Mouse (Mus musculus) midbrain, embryonic 10.5 days (tissue): ENCODE results near the gene Nmrk1. TPM values are rescaled to one million over a fixed set of nuclear protein-coding genes. Genes with fewer than 3 reads are reported as not detected.

ENCODE experiments used
- DNase-seq: peaks from one replicate; pipeline ENCODE4 v3.0.0-alpha.2; 2017; ENCODE audit warnings: low spot score
- H3K27ac ChIP-seq: fragments of 300-500 bp; sonication (generic); replicated peaks from 2 replicates; pipeline ENCODE4 v1.5.1; 2016; ENCODE audit warnings: mild to moderate bottlenecking
- H3K27me3 ChIP-seq: fragments of 300-500 bp; sonication (generic); 2 replicates; pipeline ENCODE4 v1.6.1; 2016; ENCODE audit warnings: low read depth, mild to moderate bottlenecking; ENCODE audit not compliant: poor library complexity, severe bottlenecking
- H3K36me3 ChIP-seq: fragments of 300-500 bp; sonication (generic); 2 replicates; pipeline ENCODE4 v1.6.1; 2016; ENCODE audit warnings: mild to moderate bottlenecking, moderate library complexity
- H3K4me1 ChIP-seq: fragments of 300-500 bp; sonication (generic); 2 replicates; pipeline ENCODE4 v1.6.1; 2016
- H3K4me3 ChIP-seq: fragments of 300-500 bp; sonication (generic); 2 replicates; pipeline ENCODE4 v1.5.1; 2016; ENCODE audit warnings: mild to moderate bottlenecking, moderate library complexity
- H3K9me3 ChIP-seq: fragments of 300-500 bp; sonication (generic); replicated peaks from 2 replicates; pipeline ENCODE4 v1.6.1; 2016; ENCODE audit warnings: mild to moderate bottlenecking
- WGBS: fragments of 180-500 bp; shearing (Covaris S2); methylation state at CpG from one replicate; pipeline ENCODE4 v1.1.7; 2016; 5-methylcytosine and 5-hydroxymethylcytosine counted together
- polyA plus RNA-seq: library from polyadenylated mRNA; unstranded; fragments of >200 nt; fragmentation: Nextera tagmentation; extraction: Ambion mirVana; gene quantifications from 2 replicates; pipeline ENCODE4 v1.2.1, GENCODE M21; 2016

Nmrk1 gene
- polyA plus RNA-seq, 1 experiment from 2014 or later = 7.2 TPM

GRCm38 (mm10) chr19:18596876-18597275 is 34.9 kb upstream of the Nmrk1 start:
- no peaks in the 10 kb centered on the region for H3K9me3 ChIP-seq
- H3K36me3 ChIP-seq = no peaks in the 10 kb centered on the region
- H3K4me3 ChIP-seq = no peak overlapping the region
- DNase-seq = no peak
- H3K4me1 ChIP-seq = peaks cover 9% of the 10 kb centered on the region; the same call in 1 of the 2 replicates
- H3K27ac ChIP-seq = no peak overlapping the region
- 91% methylated on average over 5 of the region's 5 CpGs for WGBS
- H3K27me3 ChIP-seq = no peaks in the 10 kb centered on the region

DNA sequence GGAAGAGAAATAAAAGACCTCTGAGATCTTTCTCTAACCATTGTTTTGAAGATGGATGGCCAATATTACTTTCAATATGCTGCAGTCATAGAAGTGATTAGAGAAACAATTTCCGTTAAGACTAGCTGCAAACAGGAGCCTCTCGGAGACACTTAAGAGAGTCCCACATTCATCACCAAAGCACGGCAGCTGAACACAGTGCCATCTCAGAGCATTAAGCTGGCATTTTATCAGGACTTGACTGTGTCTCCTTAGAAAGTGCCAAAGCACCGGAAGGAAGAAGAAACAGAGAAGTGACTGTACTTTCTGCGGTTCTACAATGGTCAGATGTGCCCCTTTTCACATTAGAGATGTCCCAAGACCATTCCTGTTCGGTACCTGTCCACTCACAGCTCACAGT is 34.0 kb upstream of the Nmrk1 start:
- WGBS = 89% methylated on average over 6 of the region's 6 CpGs
- no peak for DNase-seq
- no peaks in the 10 kb centered on the region for H3K9me3 ChIP-seq
- H3K4me1 ChIP-seq = peaks cover 6% of the 10 kb centered on the region; the same call in 1 of the 2 replicates
- H3K27me3 ChIP-seq = no peaks in the 10 kb centered on the region
- no peaks in the 10 kb centered on the region for H3K36me3 ChIP-seq
- H3K27ac ChIP-seq = no peak overlapping the region
- H3K4me3 ChIP-seq = no peak overlapping the region

GRCm38 (mm10) chr19:18598265-18598926 is 33.4 kb upstream of the Nmrk1 start:
- Histone ChIP-seq H3K9me3 (no peaks in the 10 kb centered on the region), H3K4me1 (peaks cover 2% of the 10 kb centered on the region), H3K27me3 (no peaks in the 10 kb centered on the region), H3K4me3 (no peak overlapping the region), H3K27ac (no peak overlapping the region), H3K36me3 (no peaks in the 10 kb centered on the region)
- no peak for DNase-seq
- WGBS = 88% methylated on average over 3 of the region's 3 CpGs

DNA sequence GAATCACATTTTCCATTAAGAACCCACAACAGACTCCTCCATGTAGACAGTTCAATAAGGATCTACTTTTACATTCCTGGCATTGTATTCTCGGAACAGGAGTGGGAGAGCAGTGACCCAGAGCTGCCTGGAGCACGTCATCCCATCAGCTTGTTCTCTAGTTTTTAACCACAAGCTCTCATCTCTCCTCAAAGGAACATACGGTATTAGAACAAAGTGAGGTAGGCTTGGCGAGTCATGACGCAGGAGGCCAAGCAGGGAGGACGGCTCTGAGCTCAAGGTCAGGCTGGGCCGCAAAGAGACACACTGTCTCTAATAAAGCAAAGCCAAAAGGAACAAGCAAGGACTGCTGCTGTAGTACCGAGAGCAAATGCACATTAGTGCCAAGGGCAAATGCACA is 32.7 kb upstream of the Nmrk1 start:
- no peak overlapping the region for H3K27ac ChIP-seq
- H3K4me3 ChIP-seq = no peak overlapping the region
- H3K36me3 ChIP-seq = no peaks in the 10 kb centered on the region
- WGBS = 83% methylated on average over 8 of the region's 8 CpGs
- no peaks in the 10 kb centered on the region for H3K9me3 ChIP-seq
- no peaks in the 10 kb centered on the region for H3K27me3 ChIP-seq
- peaks cover 2% of the 10 kb centered on the region for H3K4me1 ChIP-seq
- DNase-seq = no peak

DNA sequence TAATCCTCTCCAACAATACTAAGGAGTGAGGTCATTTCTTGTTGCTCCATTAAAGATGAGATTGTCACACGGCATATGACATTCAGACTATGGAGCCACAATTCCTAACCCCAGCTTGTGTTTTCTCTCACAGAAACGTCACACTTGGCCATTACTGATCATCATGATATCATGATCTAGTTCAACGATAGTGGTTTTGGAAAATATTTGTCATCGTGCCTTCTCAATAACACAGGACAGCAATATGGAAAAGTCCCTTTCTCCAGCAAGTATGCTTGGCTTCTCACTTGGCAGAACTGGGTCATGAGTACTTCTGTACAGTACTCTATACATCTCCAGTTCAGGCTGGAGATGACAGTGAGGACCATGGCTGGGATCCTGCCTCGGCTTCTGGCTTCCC is 32.1 kb upstream of the Nmrk1 start:
- Histone ChIP-seq H3K9me3 (no peaks in the 10 kb centered on the region), H3K4me3 (no peak overlapping the region), H3K4me1 (peaks cover 2% of the 10 kb centered on the region), H3K36me3 (no peaks in the 10 kb centered on the region), H3K27ac (no peak overlapping the region), H3K27me3 (no peaks in the 10 kb centered on the region)
- 93% methylated on average over 5 of the region's 5 CpGs for WGBS
- DNase-seq = no peak

DNA sequence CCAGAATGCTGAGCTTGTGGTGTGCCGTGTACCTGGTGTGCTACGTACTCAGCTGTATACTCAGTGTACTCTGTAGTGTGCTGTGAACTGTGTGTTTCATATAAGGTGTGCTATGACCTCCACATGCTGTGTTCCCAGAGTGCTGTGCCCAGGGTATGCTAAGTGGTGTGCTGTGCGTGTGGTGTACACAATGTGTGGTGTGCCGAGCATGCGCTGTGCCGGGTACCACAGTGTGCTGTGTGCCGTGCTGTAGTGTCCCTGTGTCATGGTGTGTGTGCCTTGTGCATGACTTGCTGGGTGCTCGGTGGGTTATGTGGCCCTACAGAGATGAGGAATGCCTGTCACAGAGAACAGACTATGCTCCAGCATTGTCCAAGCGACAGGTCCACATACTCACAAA is 31.1 kb upstream of the Nmrk1 start:
- H3K27ac ChIP-seq = no peak overlapping the region
- no peak for DNase-seq
- H3K27me3 ChIP-seq = no peaks in the 10 kb centered on the region
- 94% methylated on average over 9 of the region's 9 CpGs for WGBS
- no peak overlapping the region for H3K4me3 ChIP-seq
- H3K4me1 ChIP-seq = no peaks in the 10 kb centered on the region; the same call in 1 of the 2 replicates
- no peaks in the 10 kb centered on the region for H3K36me3 ChIP-seq
- no peaks in the 10 kb centered on the region for H3K9me3 ChIP-seq

DNA sequence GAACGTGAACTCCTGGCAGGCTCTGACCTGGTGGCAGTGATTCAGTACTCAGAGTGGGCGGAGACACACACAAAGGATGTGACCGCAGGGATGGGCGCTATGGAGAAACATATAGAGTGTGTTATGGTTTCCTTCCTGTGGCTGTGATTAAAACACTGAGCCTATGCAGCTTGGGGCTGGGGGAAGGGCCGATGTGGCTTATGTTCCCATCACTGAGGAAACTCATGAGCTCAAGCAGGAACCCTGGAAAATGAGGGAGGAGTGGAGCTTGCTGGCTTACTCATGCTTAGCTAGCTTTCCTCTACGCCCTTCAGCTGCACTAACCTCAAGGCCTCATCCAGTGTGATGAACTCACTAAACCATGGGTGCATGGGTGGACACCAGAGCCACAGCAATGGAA is 28.7 kb upstream of the Nmrk1 start:
- no peak for DNase-seq
- H3K36me3 ChIP-seq = no peaks in the 10 kb centered on the region
- no peak overlapping the region for H3K27ac ChIP-seq
- no peaks in the 10 kb centered on the region for H3K9me3 ChIP-seq
- WGBS = 88% methylated on average over 6 of the region's 6 CpGs
- H3K4me1 ChIP-seq = peaks cover 6% of the 10 kb centered on the region
- H3K4me3 ChIP-seq = no peak overlapping the region
- H3K27me3 ChIP-seq = no peaks in the 10 kb centered on the region

GRCm38 (mm10) chr19:18607907-18608306 is 23.8 kb upstream of the Nmrk1 start:
- Histone ChIP-seq H3K4me3 (no peak overlapping the region), H3K36me3 (no peaks in the 10 kb centered on the region), H3K27me3 (no peaks in the 10 kb centered on the region), H3K4me1 (peaks cover 15% of the 10 kb centered on the region), H3K27ac (no peak overlapping the region), H3K9me3 (no peaks in the 10 kb centered on the region)
- DNase-seq = no peak
- WGBS = 48% methylated on average over 7 of the region's 7 CpGs

DNA sequence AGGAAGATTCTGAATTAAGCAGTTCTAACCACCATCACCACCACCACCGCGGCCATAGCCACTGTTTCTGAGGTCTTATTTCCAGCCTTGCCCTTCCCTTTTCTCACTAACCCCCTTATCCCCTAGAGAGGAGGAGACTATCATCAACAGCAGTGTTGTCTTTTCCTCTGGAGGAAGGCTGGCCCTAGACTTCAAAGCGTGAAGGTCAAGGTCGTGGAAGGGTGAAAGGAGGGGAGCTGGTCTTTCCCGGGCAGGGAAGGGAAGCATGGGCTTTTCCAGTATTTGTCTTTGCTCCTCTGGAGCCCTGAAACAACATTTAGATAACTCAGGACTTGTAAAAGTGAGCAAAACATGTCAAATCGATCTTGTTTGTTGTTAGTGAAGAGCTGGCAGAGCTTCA is 22.8 kb upstream of the Nmrk1 start:
- WGBS = 76% methylated on average over 6 of the region's 6 CpGs
- Histone ChIP-seq H3K27ac (no peak overlapping the region), H3K9me3 (no peaks in the 10 kb centered on the region), H3K27me3 (no peaks in the 10 kb centered on the region), H3K36me3 (no peaks in the 10 kb centered on the region), H3K4me1 (peaks cover 21% of the 10 kb centered on the region), H3K4me3 (no peak overlapping the region)
- DNase-seq = no peak

GRCm38 (mm10) chr19:18614337-18614736 is 17.4 kb upstream of the Nmrk1 start:
- no peak overlapping the region for H3K4me3 ChIP-seq
- peaks cover 12% of the 10 kb centered on the region for H3K4me1 ChIP-seq
- H3K9me3 ChIP-seq = no peaks in the 10 kb centered on the region
- no peaks in the 10 kb centered on the region for H3K27me3 ChIP-seq
- WGBS = 85% methylated on average over 7 of the region's 7 CpGs
- no peak overlapping the region for H3K27ac ChIP-seq
- H3K36me3 ChIP-seq = no peaks in the 10 kb centered on the region
- DNase-seq = no peak

DNA sequence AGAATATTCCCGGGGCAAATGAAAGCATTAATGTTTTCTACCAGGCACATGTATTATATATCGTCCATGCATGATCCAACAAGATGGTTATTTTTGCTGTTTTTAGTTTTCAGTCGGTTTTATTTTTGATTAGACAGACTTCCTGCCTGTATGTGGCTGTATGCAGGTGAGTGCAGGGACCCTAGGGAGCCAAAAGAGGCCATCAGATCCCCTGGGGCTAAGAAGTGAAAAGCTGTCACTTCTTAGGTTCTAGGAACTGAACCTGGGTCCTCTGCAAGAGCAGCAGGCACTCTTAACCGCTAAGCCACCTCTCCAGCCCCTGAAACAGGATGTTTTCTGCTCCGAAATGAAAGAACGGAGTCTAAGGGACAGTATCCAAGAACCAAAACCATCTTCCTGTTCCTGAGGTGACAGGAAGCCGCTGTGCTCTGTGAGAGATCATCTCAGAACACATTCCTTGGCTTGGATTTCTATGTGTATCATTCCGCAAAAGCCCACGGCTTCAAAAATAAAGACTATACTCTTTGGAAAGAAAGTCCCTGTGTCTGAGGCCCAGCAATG is 16.0 kb upstream of the Nmrk1 start:
- 78% methylated on average over 9 of the region's 9 CpGs for WGBS
- Histone ChIP-seq H3K27me3 (no peaks in the 10 kb centered on the region), H3K4me1 (peaks cover 12% of the 10 kb centered on the region), H3K36me3 (no peaks in the 10 kb centered on the region), H3K4me3 (no peak overlapping the region), H3K9me3 (no peaks in the 10 kb centered on the region), H3K27ac (no peak overlapping the region)
- DNase-seq = no peak

DNA sequence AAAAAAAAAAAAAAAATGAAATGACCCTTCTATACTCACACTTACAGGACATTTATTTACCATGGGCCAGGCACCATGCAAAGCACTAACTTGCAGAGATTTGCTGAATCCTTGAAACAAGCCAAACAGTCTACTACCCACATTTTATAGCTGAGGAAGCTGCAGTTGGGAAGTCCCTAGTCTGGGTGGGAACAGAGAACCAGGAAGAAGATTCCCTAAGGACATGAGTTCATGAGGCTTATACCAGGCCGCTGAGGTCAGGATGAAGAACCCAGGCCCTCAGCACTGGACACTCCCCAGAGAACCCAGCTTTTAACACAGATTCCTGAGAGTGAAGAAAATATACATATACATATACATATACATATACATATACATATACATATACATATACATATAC is 14.2 kb upstream of the Nmrk1 start:
- 96% methylated on average over 1 of the region's 1 CpGs for WGBS
- no peak for DNase-seq

DNA sequence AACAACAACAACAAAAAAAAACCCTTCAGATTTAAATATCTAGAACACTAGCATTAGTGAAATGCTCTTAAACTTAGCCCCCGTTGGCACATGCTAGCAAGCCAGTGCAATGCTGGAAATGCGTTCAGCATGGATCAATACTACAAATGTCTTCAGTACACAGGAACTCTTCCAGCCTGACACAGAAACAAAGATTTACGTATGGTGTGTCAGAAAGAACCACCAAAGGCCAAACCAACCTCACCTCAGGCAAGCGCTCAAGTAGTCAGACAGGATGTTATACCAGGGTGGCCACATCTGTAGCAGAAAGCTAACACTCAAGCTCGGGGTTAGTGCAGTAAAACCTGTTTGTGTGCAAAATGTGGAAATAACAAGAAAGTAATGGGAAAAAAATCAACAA is 12.7 kb upstream of the Nmrk1 start:
- Histone ChIP-seq H3K36me3 (no peaks in the 10 kb centered on the region), H3K9me3 (no peaks in the 10 kb centered on the region), H3K27me3 (no peaks in the 10 kb centered on the region), H3K27ac (no peak overlapping the region), H3K4me3 (no peak overlapping the region), H3K4me1 (peaks cover 6% of the 10 kb centered on the region; the same call in 1 of the 2 replicates)
- WGBS = 81% methylated on average over 5 of the region's 5 CpGs
- no peak for DNase-seq

More for the DNA sequence above, 14.2 kb upstream of the Nmrk1 start:
- H3K9me3 ChIP-seq = no peaks in the 10 kb centered on the region
- H3K27me3 ChIP-seq = no peaks in the 10 kb centered on the region
- H3K4me1 ChIP-seq = peaks cover 12% of the 10 kb centered on the region
- H3K36me3 ChIP-seq = no peaks in the 10 kb centered on the region
- H3K4me3 ChIP-seq = no peak overlapping the region
- no peak overlapping the region for H3K27ac ChIP-seq
